In genomic region chr19:6299450-6300267, GRCm38 (mm10) we compare ENCODE assay signal across 10 mouse cellular contexts. TPM values are rescaled to one million over a fixed set of nuclear protein-coding genes. Genes with fewer than 3 reads are reported as not detected.
A peak's percentile ranks its signal among the peaks of the same experiment; 100 is the strongest.
DNase-seq lines count a peak whose midpoint lies in the region; ATAC-seq and TF ChIP-seq lines count a peak whose summit lies in the region.
"Had no signal": no experiment of that assay in that cellular context is flagged by ENCODE, and none has a peak within 500 bp of the region (broad histone marks: within the 10 kb centered on the region; RNA-seq: fewer than 3 reads in every experiment).

No protein-coding gene starts in this region.

- H3K36me3 ChIP-seq in kidney, embryonic 14.5 days (ENCODE audit: control insufficient read depth, insufficient read depth, low read length): peaks cover 52% of the 10 kb centered on the region
- peaks cover 68% of the 10 kb centered on the region for H3K36me3 ChIP-seq in limb, embryonic 10.5 days
- H3K36me3 ChIP-seq in myocyte (ENCODE audit: control insufficient read depth, insufficient read depth): peaks cover 24% of the 10 kb centered on the region
- peaks cover 43% of the 10 kb centered on the region for H3K36me3 ChIP-seq in forebrain, embryonic 15.5 days

- no peak for ATAC-seq in kidney, embryonic 14.5 days (ENCODE audit: low FRiP score, low TSS enrichment)
- peak; percentile 44 for ATAC-seq in granulocyte monocyte progenitor cell, adult 5-6 weeks (replicated peaks; ENCODE audit: poor library complexity, severe bottlenecking)
- ATAC-seq in forebrain, embryonic 15.5 days (replicated peaks): no peak
- ATAC-seq: forebrain, embryonic 16.5 days had no signal

- no peak for DNase-seq in kidney, postnatal 14 days
- no peak for DNase-seq in limb, embryonic 10.5 days (ENCODE audit: low spot score)
- DNase-seq in thymus, postnatal 25 days: no peak
- no peak for DNase-seq in ovary, postnatal 36 days (ENCODE audit: low spot score)
- DNase-seq: midbrain, embryonic 14.5 days had no signal

- H3K4me1 ChIP-seq in kidney, embryonic 14.5 days (ENCODE audit: control insufficient read depth, insufficient read depth, low read length): no peaks in the 10 kb centered on the region
- peaks cover 5% of the 10 kb centered on the region for H3K4me1 ChIP-seq in limb, embryonic 10.5 days
- no peaks in the 10 kb centered on the region for H3K4me1 ChIP-seq in forebrain, embryonic 15.5 days

- no peaks in the 10 kb centered on the region for H3K9me3 ChIP-seq in kidney, embryonic 14.5 days (ENCODE audit: control insufficient read depth, low read length)
- H3K9me3 ChIP-seq in limb, embryonic 10.5 days (replicated peaks): no peaks in the 10 kb centered on the region
- H3K9me3 ChIP-seq in forebrain, embryonic 15.5 days: no peaks in the 10 kb centered on the region

- no peak for TF ChIP-seq POLR2A in myocyte (IDR thresholded peaks at IDR 0.05; ENCODE audit: insufficient read length, low read depth)

- H3K9ac ChIP-seq in kidney, embryonic 14.5 days (ENCODE audit: low read depth, low read length): no peak overlapping the region
- H3K9ac ChIP-seq in forebrain, embryonic 15.5 days (replicated peaks): no peak overlapping the region

- H3K4me2 ChIP-seq in kidney, embryonic 14.5 days (replicated peaks; ENCODE audit: low read depth, low read length): no peak overlapping the region
- H3K4me2 ChIP-seq in myocyte (ENCODE audit: low read depth): no peak overlapping the region
- no peak overlapping the region for H3K4me2 ChIP-seq in forebrain, embryonic 15.5 days (replicated peaks)

- peak overlapping the region; percentile 24; the same call in 1 of the 2 replicates for H3K27ac ChIP-seq in kidney, embryonic 14.5 days (ENCODE audit: low read depth, low read length)
- H3K27ac ChIP-seq in limb, embryonic 10.5 days: peak overlapping the region; percentile 3; the same call in 1 of the 2 replicates
- no peak overlapping the region for H3K27ac ChIP-seq in forebrain, embryonic 15.5 days (replicated peaks)

- H3K4me3 ChIP-seq in kidney, embryonic 14.5 days (ENCODE audit: low read length): no peak overlapping the region
- H3K4me3 ChIP-seq in limb, embryonic 10.5 days: no peak overlapping the region
- no peak overlapping the region for H3K4me3 ChIP-seq in myocyte
- no peak overlapping the region for H3K4me3 ChIP-seq in forebrain, embryonic 15.5 days

- no peak overlapping the region for H3ac ChIP-seq in myocyte (ENCODE audit: control insufficient read depth, insufficient read length)

- H3K79me2 ChIP-seq in myocyte (ENCODE audit: control insufficient read depth, insufficient read depth): peaks cover 6% of the 10 kb centered on the region

- WGBS in kidney, embryonic 14.5 days: 86% methylated on average over 7 of the region's 7 CpGs
- 89% methylated on average over 7 of the region's 7 CpGs for WGBS in limb, embryonic 10.5 days
- WGBS in forebrain, embryonic 15.5 days: 91% methylated on average over 7 of the region's 7 CpGs

- no peaks in the 10 kb centered on the region for H3K27me3 ChIP-seq in kidney, embryonic 14.5 days (ENCODE audit: control insufficient read depth, insufficient read depth, low read length)
- H3K27me3 ChIP-seq in limb, embryonic 10.5 days (ENCODE audit: low read depth, poor library complexity, severe bottlenecking): no peaks in the 10 kb centered on the region
- H3K27me3 ChIP-seq in myocyte (ENCODE audit: control insufficient read depth, insufficient read depth, insufficient read length): no peaks in the 10 kb centered on the region
- H3K27me3 ChIP-seq in forebrain, embryonic 15.5 days: no peaks in the 10 kb centered on the region

TF ChIP-seq in myocyte, 11 proteins besides CTCF, POLR2A, EP300 and RAD21:
- TF ChIP-seq MYOD1 (IDR thresholded peaks at IDR 0.05; ENCODE audit: control insufficient read depth in 1 of 3, insufficient read length in 2 of 3, low read depth in 2 of 3): no peak
- TF ChIP-seq POLR2AphosphoS2 (IDR thresholded peaks at IDR 0.05; ENCODE audit: insufficient read length, low read depth): peak; percentile 23

RNA-seq across cellular contexts. Expression of gene Cdc42bpg, which starts 6.6 kb away (rescaled TPM):
- 0.89 and 2.0 TPM in 2 replicates for polyA plus RNA-seq in kidney, embryonic 14.5 days (2014; fragmentation: Nextera tagmentation; extraction: Ambion mirVana)
- total RNA-seq in granulocyte monocyte progenitor cell, adult 5-6 weeks (2014; fragmentation: Nextera tagmentation): 2.6 and 4.1 TPM in 2 replicates
- total RNA-seq in granulocyte monocyte progenitor cell, adult 5-6 weeks (2017): 3.6 and 4.4 TPM in 2 replicates
- polyA plus RNA-seq in limb, embryonic 10.5 days (2016; fragmentation: Nextera tagmentation; extraction: Ambion mirVana): 0.15 and 0.38 TPM in 2 replicates
- 10.0 TPM for polyA plus RNA-seq in myocyte (2012; fragmentation: generic; extraction: Trizol)
- 0.31 and 0.67 TPM in 2 replicates for polyA plus RNA-seq in forebrain, embryonic 15.5 days (2015; fragmentation: Nextera tagmentation; extraction: Ambion mirVana)

RNA-seq across cellular contexts. Expression of gene Ehd1, which starts 23.1 kb away (rescaled TPM):
- polyA plus RNA-seq in kidney, embryonic 14.5 days (2014; fragmentation: Nextera tagmentation; extraction: Ambion mirVana): 38.3 and 46.0 TPM in 2 replicates
- 20.4 and 20.6 TPM in 2 replicates for total RNA-seq in granulocyte monocyte progenitor cell, adult 5-6 weeks (2014; fragmentation: Nextera tagmentation)
- 16.2 and 21.6 TPM in 2 replicates for total RNA-seq in granulocyte monocyte progenitor cell, adult 5-6 weeks (2017)
- 72.5 and 74.9 TPM in 2 replicates for polyA plus RNA-seq in limb, embryonic 10.5 days (2016; fragmentation: Nextera tagmentation; extraction: Ambion mirVana)
- polyA plus RNA-seq in myocyte (2012; fragmentation: generic; extraction: Trizol): 433 TPM
- 88.1 TPM in 2 replicates for polyA plus RNA-seq in forebrain, embryonic 15.5 days (2015; fragmentation: Nextera tagmentation; extraction: Ambion mirVana)

RNA-seq across cellular contexts. Expression of gene Men1, which starts 35.1 kb away (rescaled TPM):
- polyA plus RNA-seq in kidney, embryonic 14.5 days (2014; fragmentation: Nextera tagmentation; extraction: Ambion mirVana): 46.1 and 49.1 TPM in 2 replicates
- 37.7 and 54.2 TPM in 2 replicates for total RNA-seq in granulocyte monocyte progenitor cell, adult 5-6 weeks (2014; fragmentation: Nextera tagmentation)
- total RNA-seq in granulocyte monocyte progenitor cell, adult 5-6 weeks (2017): 30.5 and 33.4 TPM in 2 replicates
- polyA plus RNA-seq in limb, embryonic 10.5 days (2016; fragmentation: Nextera tagmentation; extraction: Ambion mirVana): 118 and 120 TPM in 2 replicates
- 37.2 TPM for polyA plus RNA-seq in myocyte (2012; fragmentation: generic; extraction: Trizol)
- 94.6 and 97.7 TPM in 2 replicates for polyA plus RNA-seq in forebrain, embryonic 15.5 days (2015; fragmentation: Nextera tagmentation; extraction: Ambion mirVana)

RNA-seq across cellular contexts. Expression of gene Map4k2, which starts 41.3 kb away (rescaled TPM):
- 12.5 and 12.8 TPM in 2 replicates for polyA plus RNA-seq in kidney, embryonic 14.5 days (2014; fragmentation: Nextera tagmentation; extraction: Ambion mirVana)
- 50.7 and 54.7 TPM in 2 replicates for total RNA-seq in granulocyte monocyte progenitor cell, adult 5-6 weeks (2014; fragmentation: Nextera tagmentation)
- 26.1 and 30.6 TPM in 2 replicates for total RNA-seq in granulocyte monocyte progenitor cell, adult 5-6 weeks (2017)
- polyA plus RNA-seq in limb, embryonic 10.5 days (2016; fragmentation: Nextera tagmentation; extraction: Ambion mirVana): 10.4 and 15.2 TPM in 2 replicates
- 10.0 TPM for polyA plus RNA-seq in myocyte (2012; fragmentation: generic; extraction: Trizol)
- 12.7 and 14.1 TPM in 2 replicates for polyA plus RNA-seq in forebrain, embryonic 15.5 days (2015; fragmentation: Nextera tagmentation; extraction: Ambion mirVana)

RNA-seq across cellular contexts. Expression of gene Atg2a, which starts 58.2 kb away (rescaled TPM):
- polyA plus RNA-seq in kidney, embryonic 14.5 days (2014; fragmentation: Nextera tagmentation; extraction: Ambion mirVana): 7.2 and 12.4 TPM in 2 replicates
- 18.3 and 30.9 TPM in 2 replicates for total RNA-seq in granulocyte monocyte progenitor cell, adult 5-6 weeks (2014; fragmentation: Nextera tagmentation)
- 5.5 and 8.3 TPM in 2 replicates for total RNA-seq in granulocyte monocyte progenitor cell, adult 5-6 weeks (2017)
- 11.4 and 13.0 TPM in 2 replicates for polyA plus RNA-seq in limb, embryonic 10.5 days (2016; fragmentation: Nextera tagmentation; extraction: Ambion mirVana)
- polyA plus RNA-seq in myocyte (2012; fragmentation: generic; extraction: Trizol): 15.2 TPM
- polyA plus RNA-seq in forebrain, embryonic 15.5 days (2015; fragmentation: Nextera tagmentation; extraction: Ambion mirVana): 9.7 and 10.1 TPM in 2 replicates
